Mouse (Mus musculus) myocyte (in vitro differentiated cells): ENCODE measurements around the gene Tbk1. TPM values are rescaled to one million over a fixed set of nuclear protein-coding genes. Genes with fewer than 3 reads are reported as not detected.

Source experiments
- H3K27me3 ChIP-seq: one replicate; pipeline ENCODE4 v1.6.1; 2011; ENCODE audit not compliant: control insufficient read depth, insufficient read depth, insufficient read length
- H3K36me3 ChIP-seq: one replicate; pipeline ENCODE4 v1.6.1; 2011; ENCODE audit not compliant: control insufficient read depth, insufficient read depth
- H3K4me2 ChIP-seq: one replicate; pipeline ENCODE4 v1.6.1; 2011; ENCODE audit warnings: low read depth, control low read depth
- H3K4me3 ChIP-seq: one replicate; pipeline ENCODE4 v1.5.1; 2011; ENCODE audit warnings: mild to moderate bottlenecking, control low read depth, moderate library complexity
- H3K79me2 ChIP-seq: one replicate; pipeline ENCODE4 v1.6.1; 2011; ENCODE audit not compliant: control insufficient read depth, insufficient read depth
- H3ac ChIP-seq: one replicate; pipeline ENCODE4 v1.6.1; 2011; ENCODE audit not compliant: control insufficient read depth, insufficient read length
- CEBPB ChIP-seq: IDR thresholded peaks from 2 replicates; pipeline ENCODE4 v1.6.1; 2011; ENCODE audit warnings: mild to moderate bottlenecking, moderate library complexity; ENCODE audit not compliant: poor library complexity, insufficient read depth, severe bottlenecking
- E2F4 ChIP-seq: IDR thresholded peaks from one replicate; pipeline ENCODE4 v1.6.1; 2011; ENCODE audit warnings: mild to moderate bottlenecking, control low read depth, moderate library complexity; ENCODE audit not compliant: insufficient read depth
- MAX ChIP-seq: IDR thresholded peaks from one replicate; pipeline ENCODE4 v1.6.1; 2011; ENCODE audit warnings: low read depth, mild to moderate bottlenecking, control low read depth
- MYOD1 ChIP-seq, 3 experiments: IDR thresholded peaks; one replicate each; pipeline ENCODE4 v1.6.1; 2011; ENCODE audit warnings: control low read depth in 2 of 3, low read depth in 2 of 3, mild to moderate bottlenecking in 2 of 3, moderate library complexity in 1 of 3; ENCODE audit not compliant: insufficient read length in 2 of 3, control insufficient read depth in 1 of 3
- MYOG ChIP-seq, 3 experiments: IDR thresholded peaks; one replicate each; pipeline ENCODE4 v1.6.1; 2011; ENCODE audit warnings: control low read depth in 2 of 3, low read depth in 2 of 3, mild to moderate bottlenecking in 2 of 3; ENCODE audit not compliant: insufficient read length in 2 of 3, control insufficient read depth in 1 of 3, insufficient read depth in 1 of 3
- POLR2A ChIP-seq: IDR thresholded peaks from one replicate; pipeline ENCODE4 v1.6.1; 2011; ENCODE audit warnings: low read depth, mild to moderate bottlenecking, control low read depth, moderate library complexity; ENCODE audit not compliant: insufficient read length
- POLR2AphosphoS2 ChIP-seq: IDR thresholded peaks from one replicate; pipeline ENCODE4 v1.6.1; 2011; ENCODE audit warnings: low read depth, control low read depth; ENCODE audit not compliant: insufficient read length
- REST ChIP-seq: IDR thresholded peaks from one replicate; pipeline ENCODE4 v1.6.1; 2011; ENCODE audit warnings: mild to moderate bottlenecking, control low read depth, moderate library complexity; ENCODE audit not compliant: insufficient read depth, insufficient read length
- SRF ChIP-seq: IDR thresholded peaks from one replicate; pipeline ENCODE4 v1.6.1; 2011; ENCODE audit warnings: low read depth; ENCODE audit not compliant: control insufficient read depth, insufficient read length
- TCF12 ChIP-seq: IDR thresholded peaks from one replicate; pipeline ENCODE4 v1.6.1; 2011; ENCODE audit warnings: mild to moderate bottlenecking, control low read depth; ENCODE audit not compliant: poor library complexity, insufficient read depth, severe bottlenecking
- TCF3 ChIP-seq: IDR thresholded peaks from one replicate; pipeline ENCODE4 v1.6.1; 2011; ENCODE audit warnings: low read depth, control low read depth; ENCODE audit not compliant: insufficient read length
- USF1 ChIP-seq: IDR thresholded peaks from one replicate; pipeline ENCODE4 v1.6.1; 2011; ENCODE audit warnings: low read depth, mild to moderate bottlenecking, control low read depth, moderate library complexity
- polyA plus RNA-seq: library from polyadenylated mRNA; unstranded; fragments of >200 nt; fragmentation: generic; extraction: Trizol; gene quantifications from one replicate; pipeline ENCODE4 v1.2.1, GENCODE M21; 2012; ENCODE audit warnings: missing spikeins

The Tbk1 gene
- polyA plus RNA-seq, 1 experiment = 9.0 TPM

- Histone ChIP-seq H3ac (no peak overlapping the region), H3K27me3 (no peaks in the 10 kb centered on the region), H3K79me2 (no peaks in the 10 kb centered on the region), H3K4me2 (peak overlapping the region; percentile 50), H3K4me3 (no peak overlapping the region), H3K36me3 (no peaks in the 10 kb centered on the region)
- TF ChIP-seq MAX (no peak), MYOD1 (IDR thresholded peaks at IDR 0.05; ENCODE audit: control insufficient read depth in 1 of 3, insufficient read length in 2 of 3, low read depth in 2 of 3) (peak; percentile 35 to 91 (median 84))
Measured at GRCm38 (mm10) chr10:121533137-121533872, 53.3 kb downstream of the Tbk1 start.

- H3K79me2 ChIP-seq = no peaks in the 10 kb centered on the region
- no peaks in the 10 kb centered on the region for H3K36me3 ChIP-seq
- no peaks in the 10 kb centered on the region for H3K27me3 ChIP-seq
- H3ac ChIP-seq = no peak overlapping the region
- H3K4me2 ChIP-seq = no peak overlapping the region
- no peak overlapping the region for H3K4me3 ChIP-seq
- TF ChIP-seq POLR2AphosphoS2 (no peak), TCF3 (no peak), E2F4 (no peak), TCF12 (no peak), MYOG (IDR thresholded peaks at IDR 0.05; ENCODE audit: control insufficient read depth in 1 of 3, insufficient read depth in 1 of 3, insufficient read length in 2 of 3, low read depth in 2 of 3) (no peak), MAX (no peak), USF1 (no peak), REST (no peak), MYOD1 (IDR thresholded peaks at IDR 0.05; ENCODE audit: control insufficient read depth in 1 of 3, insufficient read length in 2 of 3, low read depth in 2 of 3) (no peak), CEBPB (no peak), SRF (no peak), POLR2A (no peak)
Measured at GRCm38 (mm10) chr10:121531541-121531940, 55.0 kb downstream of the Tbk1 start.

- no peaks in the 10 kb centered on the region for H3K36me3 ChIP-seq
- H3K79me2 ChIP-seq = no peaks in the 10 kb centered on the region
- no peak overlapping the region for H3ac ChIP-seq
- TF ChIP-seq E2F4 = no peak
- TF ChIP-seq MYOD1 (IDR thresholded peaks at IDR 0.05; ENCODE audit: control insufficient read depth in 1 of 3, insufficient read length in 2 of 3, low read depth in 2 of 3) = no peak
- no peak for TF ChIP-seq USF1
- no peak for TF ChIP-seq POLR2A
- TF ChIP-seq TCF12 = no peak
- TF ChIP-seq MYOG (IDR thresholded peaks at IDR 0.05; ENCODE audit: control insufficient read depth in 1 of 3, insufficient read depth in 1 of 3, insufficient read length in 2 of 3, low read depth in 2 of 3) = no peak
- TF ChIP-seq SRF = no peak
- H3K4me3 ChIP-seq = no peak overlapping the region
- H3K4me2 ChIP-seq = no peak overlapping the region
- H3K27me3 ChIP-seq = no peaks in the 10 kb centered on the region
Measured at GRCm38 (mm10) chr10:121530365-121531003, 56.1 kb downstream of the Tbk1 start.

GRCm38 (mm10) chr10:121529261-121529660 is 57.3 kb downstream of the Tbk1 start:
- Histone ChIP-seq H3K4me3 (no peak overlapping the region), H3K27me3 (no peaks in the 10 kb centered on the region), H3K79me2 (no peaks in the 10 kb centered on the region), H3K4me2 (no peak overlapping the region), H3ac (no peak overlapping the region), H3K36me3 (no peaks in the 10 kb centered on the region)
- TF ChIP-seq CEBPB = no peak
- no peak for TF ChIP-seq REST
- TF ChIP-seq MYOG (IDR thresholded peaks at IDR 0.05; ENCODE audit: control insufficient read depth in 1 of 3, insufficient read depth in 1 of 3, insufficient read length in 2 of 3, low read depth in 2 of 3) = no peak
- no peak for TF ChIP-seq MAX
- no peak for TF ChIP-seq TCF3
- no peak for TF ChIP-seq E2F4
- no peak for TF ChIP-seq POLR2AphosphoS2
- no peak for TF ChIP-seq TCF12
- TF ChIP-seq SRF = no peak
- no peak for TF ChIP-seq MYOD1 (IDR thresholded peaks at IDR 0.05; ENCODE audit: control insufficient read depth in 1 of 3, insufficient read length in 2 of 3, low read depth in 2 of 3)
- TF ChIP-seq POLR2A = no peak
- TF ChIP-seq USF1 = no peak
